Mouse (Mus musculus): Measurements from ENCODE around the gene Arhgap21.

GRCm38 (mm10) chr2:20905411-20905810, 63.3 kb downstream of the Arhgap21 start:
- TF ChIP-seq CTCF (IDR thresholded peaks at IDR 0.05; ENCODE audit: low read depth) (no peak), EP300 (optimal IDR thresholded peaks at IDR 0.05) (no peak)
